Mouse (Mus musculus) regulatory T cell (primary cell): ENCODE data around the gene E030018B13Rik.

Experiments
- in situ Hi-C: fragments of 300-600 bp; cut with MboI, MseI; formaldehyde crosslinking; loops from one replicate; pipeline ENCODE4 v1.15.1; 2025; ENCODE audit warnings: high pct_unique_total_duplicates

The E030018B13Rik gene

GRCm38 (mm10) chr7:63916268-63916907, at the start of gene E030018B13Rik:
Gene E030018B13Rik (plus strand): TSS chr7:63916857.
- in situ Hi-C loops: loop anchor here (5.0 kb wide), 1 partner anchor 59 kb away; no protein-coding TSS in a partner anchor

- in situ Hi-C loops: no loop called here
Observed at GRCm38 (mm10) chr7:63868356-63868918, 48.2 kb upstream of the E030018B13Rik start.

GRCm38 (mm10) chr7:63871698-63872097, 45.0 kb upstream of the E030018B13Rik start:
- in situ Hi-C loops: no loop called here

- in situ Hi-C loops: no loop called here
Observed at GRCm38 (mm10) chr7:63873880-63874279, 42.8 kb upstream of the E030018B13Rik start.

- in situ Hi-C loops: no loop called here
Observed at GRCm38 (mm10) chr7:63875686-63876085, 41.0 kb upstream of the E030018B13Rik start.

- in situ Hi-C loops: no loop called here
Observed at GRCm38 (mm10) chr7:63876640-63877039, 40.0 kb upstream of the E030018B13Rik start.

- in situ Hi-C loops: no loop called here
Observed at GRCm38 (mm10) chr7:63877610-63878009, 39.0 kb upstream of the E030018B13Rik start.

GRCm38 (mm10) chr7:63879583-63879982, 37.1 kb upstream of the E030018B13Rik start:
- in situ Hi-C loops: no loop called here

GRCm38 (mm10) chr7:63882739-63883138, 33.9 kb upstream of the E030018B13Rik start:
- in situ Hi-C loops: no loop called here

- in situ Hi-C loops: no loop called here
Observed at GRCm38 (mm10) chr7:63885025-63885424, 31.6 kb upstream of the E030018B13Rik start.

- in situ Hi-C loops: no loop called here
Observed at GRCm38 (mm10) chr7:63887034-63887551, 29.6 kb upstream of the E030018B13Rik start.

- in situ Hi-C loops: no loop called here
Observed at GRCm38 (mm10) chr7:63887602-63888123, 29.0 kb upstream of the E030018B13Rik start.

- in situ Hi-C loops: no loop called here
Observed at GRCm38 (mm10) chr7:63888674-63889073, 28.0 kb upstream of the E030018B13Rik start.

GRCm38 (mm10) chr7:63889116-63889975, 27.3 kb upstream of the E030018B13Rik start:
- in situ Hi-C loops: no loop called here

GRCm38 (mm10) chr7:63891488-63892075, 25.1 kb upstream of the E030018B13Rik start:
- in situ Hi-C loops: no loop called here

- in situ Hi-C loops: no loop called here
Observed at GRCm38 (mm10) chr7:63893201-63893600, 23.5 kb upstream of the E030018B13Rik start.

GRCm38 (mm10) chr7:63893729-63894128, 22.9 kb upstream of the E030018B13Rik start:
- in situ Hi-C loops: no loop called here

- in situ Hi-C loops: no loop called here
Observed at GRCm38 (mm10) chr7:63894662-63895061, 22.0 kb upstream of the E030018B13Rik start.

GRCm38 (mm10) chr7:63895223-63895622, 21.4 kb upstream of the E030018B13Rik start:
- in situ Hi-C loops: no loop called here

- in situ Hi-C loops: no loop called here
Observed at GRCm38 (mm10) chr7:63896276-63896967, 20.2 kb upstream of the E030018B13Rik start.

GRCm38 (mm10) chr7:63896968-63897468, 19.6 kb upstream of the E030018B13Rik start:
- in situ Hi-C loops: no loop called here
